Mouse (Mus musculus) lung, embryonic 16.5 days (tissue): ENCODE measurements at regions not wholly inside any gene's neighbourhood (a gene's known extent, or its start where the extent isn't known, plus 50 kb on each side); places are given as distances from the start of the nearest gene placed in this dataset.
"Not testable (repeated sequence)": the region's sequence is repeated elsewhere in the genome, so short reads cannot be mapped to it uniquely, and the experiment has no call there.

Source experiments
- ATAC-seq: fragments of 200-750 bp; cut with Nextera tagmentation; 2 replicates; pipeline ENCODE4 v1.8.0; 2017; ENCODE audit warnings: low read depth, mild to moderate bottlenecking, moderate library complexity
- H3K27ac ChIP-seq: fragments of 300-500 bp; sonication (generic); 2 replicates; pipeline ENCODE4 v1.5.1; 2014; ENCODE audit warnings: mild to moderate bottlenecking, control low read depth, low read length
- H3K27me3 ChIP-seq: fragments of 300-500 bp; sonication (generic); 2 replicates; pipeline ENCODE4 v1.6.1; 2014; ENCODE audit warnings: low read depth, low read length, mixed read lengths; ENCODE audit not compliant: control insufficient read depth, insufficient read depth
- H3K36me3 ChIP-seq: fragments of 300-500 bp; sonication (generic); 2 replicates; pipeline ENCODE4 v1.6.1; 2014; ENCODE audit warnings: low read length; ENCODE audit not compliant: control insufficient read depth, insufficient read depth
- H3K4me1 ChIP-seq: fragments of 300-500 bp; sonication (generic); replicated peaks from 2 replicates; pipeline ENCODE4 v1.6.1; 2014; ENCODE audit warnings: low read length, mixed read lengths; ENCODE audit not compliant: control insufficient read depth, insufficient read depth
- H3K4me2 ChIP-seq: fragments of 300-500 bp; sonication (generic); 2 replicates; pipeline ENCODE4 v1.6.1; 2014; ENCODE audit warnings: low read depth, low read length, control low read depth
- H3K4me3 ChIP-seq: fragments of 300-500 bp; sonication (generic); 2 replicates; pipeline ENCODE4 v1.5.1; 2014; ENCODE audit warnings: mild to moderate bottlenecking, low read length, control low read depth
- H3K9ac ChIP-seq: fragments of 300-500 bp; sonication (generic); 2 replicates; pipeline ENCODE4 v1.6.1; 2014; ENCODE audit warnings: low read length, control low read depth
- H3K9me3 ChIP-seq: fragments of 300-500 bp; sonication (generic); 2 replicates; pipeline ENCODE4 v1.6.1; 2016; ENCODE audit warnings: low read length; ENCODE audit not compliant: control insufficient read depth
- WGBS: fragments of 180-500 bp; shearing (Covaris S2); extraction: QIAGEN DNeasy Blood & Tissue Kit; methylation state at CpG from one replicate; pipeline ENCODE4 v1.1.7; 2014; 5-methylcytosine and 5-hydroxymethylcytosine counted together

DNA sequence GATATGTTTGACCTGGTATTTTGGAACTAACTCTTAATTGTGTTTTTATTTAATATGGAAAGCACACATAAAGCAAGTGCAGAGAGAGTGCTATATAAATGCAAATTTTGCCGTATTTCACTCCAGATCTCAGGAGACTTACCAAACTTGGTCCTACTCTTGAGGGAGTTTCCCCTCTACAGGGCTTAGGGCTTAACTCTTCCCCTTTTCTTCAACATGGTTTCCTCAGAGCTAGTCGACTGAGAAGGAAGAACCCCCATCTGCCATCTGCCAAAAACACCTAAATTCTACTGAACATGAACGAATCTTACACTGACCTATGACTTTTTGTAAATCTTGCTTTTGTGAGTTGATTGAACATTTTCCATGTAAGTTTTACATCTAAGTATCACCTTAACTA is 122.8 kb upstream of the Nebl start:
- 49% methylated on average over 3 of the region's 3 CpGs for WGBS
- H3K4me3 ChIP-seq = no peak overlapping the region
- H3K27ac ChIP-seq = no peak overlapping the region
- no peaks in the 10 kb centered on the region for H3K27me3 ChIP-seq
- no peak overlapping the region for H3K4me2 ChIP-seq
- no peaks in the 10 kb centered on the region for H3K36me3 ChIP-seq
- H3K9ac ChIP-seq = no peak overlapping the region
- peaks cover 12% of the 10 kb centered on the region for H3K4me1 ChIP-seq
- no peaks in the 10 kb centered on the region for H3K9me3 ChIP-seq
- no peak for ATAC-seq

DNA sequence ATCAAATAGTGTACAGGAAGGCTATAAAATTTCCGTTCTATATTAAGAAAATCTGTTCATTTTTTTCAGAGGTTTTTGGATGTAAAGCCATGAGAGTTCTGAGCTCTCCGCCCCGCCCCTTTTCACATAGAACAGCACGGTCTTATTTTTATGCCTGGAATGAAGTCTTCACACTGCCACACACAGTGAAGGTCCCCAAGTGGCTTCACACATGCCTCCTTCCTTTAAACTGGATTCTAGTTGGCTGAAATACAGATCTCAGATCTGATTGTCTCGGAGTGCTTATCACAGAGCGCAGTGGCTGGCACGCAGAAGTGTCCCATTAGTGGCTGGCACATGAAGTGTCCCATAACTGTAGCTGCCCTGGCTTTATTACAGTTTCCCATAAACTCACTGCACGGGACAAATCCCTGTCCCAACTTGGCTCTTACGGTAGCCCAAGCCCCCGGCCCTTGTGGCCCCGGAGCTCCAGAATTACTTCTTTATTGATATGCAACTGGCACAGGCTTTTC is 122.3 kb upstream of the Nebl start:
- Histone ChIP-seq H3K4me2 (peak overlapping the region; percentile 13; the same call in 1 of the 2 replicates), H3K27me3 (no peaks in the 10 kb centered on the region), H3K36me3 (no peaks in the 10 kb centered on the region), H3K27ac (no peak overlapping the region), H3K9me3 (no peaks in the 10 kb centered on the region), H3K9ac (no peak overlapping the region; the same call in 1 of the 2 replicates), H3K4me1 (peaks cover 10% of the 10 kb centered on the region), H3K4me3 (0 out of 2 replicates have a peak overlapping the region, but pooled peaks have one; percentile 1)
- 0 out of 2 replicates have a peak, but pooled peaks have one; percentile 20 for ATAC-seq
- WGBS = 33% methylated on average over 11 of the region's 11 CpGs

DNA sequence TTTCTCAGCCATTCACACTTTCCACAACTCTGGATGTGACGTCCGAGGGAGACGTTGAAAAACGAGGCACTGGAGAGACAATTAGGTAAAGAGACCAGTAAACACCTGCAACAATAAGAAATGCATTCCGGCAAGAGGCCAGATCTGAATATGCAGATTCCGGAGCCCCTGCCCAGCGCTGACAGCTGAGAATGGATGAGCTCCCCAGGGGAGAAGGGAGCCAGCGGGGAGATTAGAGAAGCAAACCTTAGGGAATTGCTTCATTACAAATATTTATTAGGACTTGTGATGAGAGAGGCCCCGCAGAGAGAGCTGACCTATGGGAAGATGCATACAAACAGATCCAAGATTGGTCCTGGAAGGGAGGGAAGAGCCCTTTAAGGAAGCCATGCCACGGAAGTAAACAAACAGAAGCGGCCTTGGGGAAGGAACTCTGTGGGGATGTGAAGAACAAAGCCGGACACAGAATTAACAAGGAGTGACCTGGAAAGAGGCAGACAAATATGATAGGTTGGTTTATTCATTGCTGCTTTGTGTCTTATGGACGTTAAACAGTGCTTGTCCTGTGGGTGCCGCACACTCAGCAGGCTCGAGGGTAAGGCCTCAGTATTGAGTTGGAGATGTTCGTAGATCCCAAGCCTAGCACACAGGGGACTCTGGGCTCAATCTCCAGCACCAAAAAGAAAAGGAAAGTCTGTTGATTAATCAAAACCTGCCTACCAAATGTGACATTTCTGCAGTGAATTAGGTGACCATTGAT is 121.7 kb upstream of the Nebl start:
- peaks cover 7% of the 10 kb centered on the region for H3K4me1 ChIP-seq
- H3K36me3 ChIP-seq = no peaks in the 10 kb centered on the region
- no peak overlapping the region for H3K27ac ChIP-seq
- H3K4me2 ChIP-seq = peak overlapping the region; percentile 2
- no peaks in the 10 kb centered on the region for H3K9me3 ChIP-seq
- ATAC-seq = no peak; the same call in 1 of the 2 replicates
- 12% methylated on average over 16 of the region's 16 CpGs for WGBS
- 0 out of 2 replicates have a peak overlapping the region, but pooled peaks have one; percentile 0 for H3K4me3 ChIP-seq
- no peaks in the 10 kb centered on the region for H3K27me3 ChIP-seq
- no peak overlapping the region for H3K9ac ChIP-seq

DNA sequence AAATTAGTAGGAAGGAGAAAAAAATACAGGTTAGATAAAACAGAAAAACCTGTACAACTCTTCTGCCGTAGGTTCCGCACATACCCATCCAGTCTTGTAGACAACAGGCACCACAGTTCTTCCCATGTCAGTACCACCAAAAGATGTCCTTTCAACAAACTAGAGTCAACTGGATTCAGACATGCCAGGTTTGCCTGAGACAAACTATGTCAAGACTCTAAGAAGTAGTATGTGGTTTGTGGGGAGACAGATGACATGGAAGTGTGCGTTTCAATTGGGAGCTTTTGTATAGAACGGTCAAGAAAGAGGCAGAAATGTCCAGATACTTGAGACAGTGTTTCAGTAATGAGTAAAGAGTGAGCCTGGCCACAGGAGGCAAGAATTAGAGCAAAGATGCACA is 119.5 kb upstream of the Nebl start:
- H3K36me3 ChIP-seq = no peaks in the 10 kb centered on the region
- 95% methylated on average over 4 of the region's 4 CpGs for WGBS
- no peak for ATAC-seq

DNA sequence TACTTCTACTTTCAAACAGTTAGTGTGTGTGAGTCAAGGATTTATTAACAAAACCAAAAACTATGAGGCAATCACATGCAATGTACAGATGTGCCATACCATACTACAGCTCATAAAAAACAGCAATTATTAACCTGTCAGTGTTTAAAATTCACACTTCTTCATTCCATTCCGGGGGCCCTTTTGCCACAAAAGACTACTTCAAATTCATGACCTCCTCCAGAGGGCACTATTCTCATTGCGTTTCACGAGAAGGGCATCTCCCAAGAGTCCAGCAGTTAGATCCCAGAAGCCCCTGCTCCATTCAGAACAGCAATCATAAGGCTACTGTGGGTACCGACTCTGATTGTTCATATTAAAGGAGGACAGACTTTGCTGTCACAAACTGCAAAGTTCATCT is 118.0 kb upstream of the Nebl start:
- 19% methylated on average over 4 of the region's 4 CpGs for whole genome bisulfite sequencing
- Histone ChIP-seq H3K4me1 (peaks cover 4% of the 10 kb centered on the region; the same call in 1 of the 2 replicates), H3K9me3 (no peaks in the 10 kb centered on the region), H3K4me2 (no peak overlapping the region), H3K36me3 (no peaks in the 10 kb centered on the region), H3K9ac (no peak overlapping the region), H3K27me3 (no peaks in the 10 kb centered on the region), H3K4me3 (no peak overlapping the region), H3K27ac (no peak overlapping the region)
- ATAC-seq = peak; percentile 76

More for the DNA sequence above, 119.5 kb upstream of the Nebl start:
- Histone ChIP-seq H3K9me3 (no peaks in the 10 kb centered on the region), H3K27ac (no peak overlapping the region), H3K27me3 (no peaks in the 10 kb centered on the region), H3K9ac (no peak overlapping the region), H3K4me3 (no peak overlapping the region), H3K4me2 (no peak overlapping the region), H3K4me1 (peaks cover 4% of the 10 kb centered on the region; the same call in 1 of the 2 replicates)

DNA sequence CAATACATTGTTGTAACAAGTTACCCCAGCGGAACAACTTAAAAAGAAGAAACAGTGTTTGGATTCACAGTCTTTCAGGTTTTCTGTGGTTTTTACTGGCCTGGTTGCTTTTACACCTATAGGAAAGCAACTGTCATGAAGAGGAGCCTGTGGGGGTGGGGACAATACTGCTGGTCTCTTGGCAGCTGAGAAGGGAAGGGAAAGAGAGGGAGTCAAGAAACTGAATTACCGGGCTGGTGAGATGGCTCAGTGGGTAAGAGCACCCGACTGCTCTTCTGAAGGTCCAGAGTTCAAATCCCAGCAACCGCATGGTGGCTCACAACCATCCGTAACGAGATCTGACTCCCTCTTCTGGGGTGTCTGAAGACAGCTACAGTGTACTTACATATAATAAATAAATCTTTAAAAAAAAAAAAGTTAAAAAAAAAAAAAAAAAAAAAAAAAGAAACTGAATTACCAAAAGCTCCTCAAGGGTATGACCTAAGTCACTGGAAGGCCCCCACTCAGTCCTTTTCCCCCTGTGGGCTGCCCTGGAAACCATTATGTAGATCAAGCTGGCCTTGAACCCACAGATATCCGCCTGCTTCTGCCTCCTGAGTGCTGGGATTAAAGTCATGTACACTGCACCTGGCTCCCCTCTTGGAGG is 114.3 kb upstream of the Nebl start:
- not testable (repeated sequence) for ATAC-seq, H3K9me3 ChIP-seq, H3K27ac ChIP-seq, H3K36me3 ChIP-seq, H3K9ac ChIP-seq, H3K4me1 ChIP-seq, H3K4me3 ChIP-seq, H3K27me3 ChIP-seq, H3K4me2 ChIP-seq
- WGBS = 81% methylated on average over 4 of the region's 7 CpGs

DNA sequence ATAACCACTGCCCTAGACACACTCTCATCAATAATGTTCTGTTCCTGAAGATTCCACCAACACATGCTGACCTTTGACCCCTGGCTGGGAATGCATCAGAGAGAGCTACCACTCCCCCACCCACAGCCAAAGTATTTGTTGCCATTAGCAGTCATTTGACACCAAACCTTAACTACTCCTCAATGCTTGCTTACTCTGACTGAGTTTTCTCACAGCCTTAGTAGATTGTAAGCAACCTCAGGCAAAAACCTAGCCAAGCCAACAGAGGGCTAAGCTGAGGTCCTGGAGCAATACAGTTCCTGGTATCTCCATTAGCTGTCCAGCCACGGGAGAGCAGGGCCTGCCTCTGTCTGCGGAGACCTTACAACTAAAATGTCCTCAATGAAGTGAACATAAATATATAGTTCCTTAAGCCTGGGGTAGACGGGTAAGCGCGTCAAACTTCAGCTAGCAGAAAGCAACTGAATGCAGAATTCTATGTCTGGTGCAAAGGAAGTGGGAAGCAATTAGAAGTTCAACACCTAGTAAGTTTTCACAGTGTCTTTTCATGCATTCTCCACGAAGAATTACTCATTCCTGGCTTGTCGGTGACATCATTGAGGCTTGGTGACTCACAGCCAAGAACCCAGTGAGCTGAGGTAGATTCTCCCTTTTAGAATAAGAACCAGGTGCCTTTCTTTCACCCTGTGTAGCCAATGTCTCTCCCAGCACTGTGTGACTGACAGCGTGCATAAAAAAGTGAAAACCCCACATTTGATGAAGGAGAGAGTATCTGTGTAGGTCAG is 113.6 kb upstream of the Nebl start:
- Histone ChIP-seq H3K4me1 (no peaks in the 10 kb centered on the region), H3K9ac (no peak overlapping the region), H3K36me3 (no peaks in the 10 kb centered on the region), H3K4me2 (no peak overlapping the region), H3K27ac (no peak overlapping the region), H3K4me3 (no peak overlapping the region), H3K9me3 (no peaks in the 10 kb centered on the region), H3K27me3 (no peaks in the 10 kb centered on the region)
- WGBS = 67% methylated on average over 8 of the region's 8 CpGs
- no peak for ATAC-seq

DNA sequence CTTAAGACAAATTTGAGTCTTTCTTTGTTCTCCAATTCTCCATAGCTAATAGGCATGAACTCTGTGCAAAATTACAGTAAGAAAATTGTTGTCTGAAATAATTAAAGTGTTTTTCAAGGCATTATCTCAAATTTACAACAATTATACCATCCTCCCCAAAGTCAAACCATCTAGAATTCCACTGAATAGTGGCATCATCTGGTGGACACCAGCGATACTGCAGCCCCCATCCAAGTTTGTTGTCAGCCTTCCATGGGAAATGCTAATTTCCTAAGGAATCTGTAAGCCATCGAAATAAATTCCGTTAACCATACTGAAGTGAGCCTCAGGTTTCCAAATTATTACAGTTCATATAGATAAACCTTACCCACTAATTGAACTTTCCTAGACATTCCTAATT is 110.7 kb upstream of the Nebl start:
- no peaks in the 10 kb centered on the region for H3K9me3 ChIP-seq
- no peaks in the 10 kb centered on the region for H3K4me1 ChIP-seq
- H3K9ac ChIP-seq = no peak overlapping the region
- no peaks in the 10 kb centered on the region for H3K36me3 ChIP-seq
- WGBS = 41% methylated on average over 3 of the region's 3 CpGs
- H3K4me3 ChIP-seq = no peak overlapping the region
- H3K27ac ChIP-seq = no peak overlapping the region
- no peak overlapping the region for H3K4me2 ChIP-seq
- ATAC-seq = no peak
- no peaks in the 10 kb centered on the region for H3K27me3 ChIP-seq

DNA sequence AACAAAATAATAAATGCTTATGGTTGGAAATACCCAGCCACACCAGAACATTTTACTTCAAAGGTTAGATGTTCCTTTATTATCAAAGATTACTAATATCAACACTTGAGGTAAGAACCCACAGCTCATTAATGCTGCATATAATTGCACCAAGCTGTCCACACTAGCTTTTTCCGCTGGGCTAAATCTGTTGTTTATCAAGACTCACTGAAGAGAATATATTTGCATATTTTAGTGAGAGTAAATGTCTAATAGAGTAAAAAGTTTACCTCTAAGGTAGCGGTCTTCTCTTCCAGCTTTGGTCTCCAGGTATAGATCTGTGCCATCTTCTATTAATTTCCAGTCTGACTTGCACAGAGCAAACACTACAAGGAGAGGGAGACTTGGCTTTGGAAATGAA is 110.3 kb upstream of the Nebl start:
- no peaks in the 10 kb centered on the region for H3K36me3 ChIP-seq
- ATAC-seq = no peak

More for the DNA sequence above, 110.3 kb upstream of the Nebl start:
- Histone ChIP-seq H3K27ac (peak overlapping the region; percentile 30; the same call in 1 of the 2 replicates), H3K27me3 (no peaks in the 10 kb centered on the region), H3K4me3 (no peak overlapping the region), H3K9me3 (no peaks in the 10 kb centered on the region), H3K9ac (no peak overlapping the region), H3K4me1 (no peaks in the 10 kb centered on the region), H3K4me2 (no peak overlapping the region)
- 74% methylated on average over 2 of the region's 2 CpGs for WGBS
